Mouse (Mus musculus) spleen, adult 2 months (tissue): Measurements from ENCODE around the gene Gm19345. TPM values are rescaled to one million over a fixed set of nuclear protein-coding genes. Genes with fewer than 3 reads are reported as not detected.

Source experiments
- DNase-seq, 2 experiments: peaks; one replicate each; pipeline versions ENCODE4 v3.0.0 to v3.0.0-alpha.2; 2012 to 2021; ENCODE audit warnings: low spot score in 2 of 2, low read depth in 1 of 2
- H3K27ac ChIP-seq: fragments of 200-500 bp; 2 replicates; pipeline ENCODE4 v1.5.1; 2012; ENCODE audit warnings: low read length, inconsistent platforms; ENCODE audit not compliant: insufficient read depth
- H3K27me3 ChIP-seq: fragments of 200-500 bp; 2 replicates; pipeline ENCODE4 v1.6.1; 2012; ENCODE audit warnings: mild to moderate bottlenecking, moderate library complexity, low read length, inconsistent platforms; ENCODE audit not compliant: control insufficient read depth, insufficient read depth
- H3K36me3 ChIP-seq: fragments of 200-500 bp; 2 replicates; pipeline ENCODE4 v1.6.1; 2012; ENCODE audit warnings: mild to moderate bottlenecking, low read length, inconsistent platforms; ENCODE audit not compliant: control insufficient read depth, insufficient read depth
- H3K4me1 ChIP-seq: fragments of 200-500 bp; 2 replicates; pipeline ENCODE4 v1.6.1; 2011; ENCODE audit warnings: inconsistent platforms; ENCODE audit not compliant: control insufficient read depth, insufficient read depth, insufficient read length
- H3K4me3 ChIP-seq: fragments of 200-500 bp; 2 replicates; pipeline ENCODE4 v1.5.1; 2011; ENCODE audit warnings: mild to moderate bottlenecking, inconsistent platforms; ENCODE audit not compliant: insufficient read depth, insufficient read length; ENCODE audit errors: extremely low read depth
- CTCF ChIP-seq: fragments of 200-500 bp; IDR thresholded peaks from 2 replicates; pipeline ENCODE4 v1.5.1; 2011; ENCODE audit warnings: mild to moderate bottlenecking, inconsistent platforms; ENCODE audit not compliant: insufficient read depth, insufficient read length, insufficient replicate concordance; ENCODE audit errors: extremely low read depth
- POLR2A ChIP-seq: fragments of 200-500 bp; IDR thresholded peaks from 2 replicates; pipeline ENCODE4 v1.6.1; 2011; ENCODE audit warnings: low read depth, low read length, inconsistent platforms
- WGBS: fragments of 180-500 bp; shearing (Covaris S2); methylation state at CpG from one replicate; pipeline ENCODE4 v1.1.7; 2018; 5-methylcytosine and 5-hydroxymethylcytosine counted together
- polyA plus RNA-seq: library from polyadenylated mRNA; depleted of rRNA; stranded (reverse); fragments of >200 nt; gene quantifications from 2 replicates; pipeline ENCODE4 v1.2.3, GENCODE M21; 2012

Gm19345 gene
- polyA plus RNA-seq, 1 experiment = not detected

DNA sequence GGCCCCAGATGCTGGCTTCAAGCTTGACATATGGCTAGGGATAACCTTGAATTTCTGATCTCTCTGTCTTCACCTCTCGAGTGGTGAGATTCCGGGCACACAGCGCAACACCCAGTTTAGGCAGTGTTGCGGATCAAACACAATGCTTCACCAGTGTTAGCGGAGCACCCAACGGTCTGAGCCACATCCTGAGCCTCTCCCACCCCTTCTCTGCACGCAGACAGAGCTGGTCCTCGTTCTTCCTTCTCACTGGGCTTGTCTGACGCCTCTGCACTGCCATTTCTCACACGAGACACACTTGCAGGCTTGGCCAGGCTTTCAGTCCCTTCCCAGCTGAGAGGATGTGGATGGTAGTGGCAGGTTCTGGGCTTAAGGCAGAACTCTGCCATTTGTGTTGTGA lies 7.9 kb downstream of the Gm19345 start:
- no peaks in the 10 kb centered on the region; the same call in 1 of the 2 replicates for H3K4me1 ChIP-seq
- no peak overlapping the region for H3K4me3 ChIP-seq
- no peak for DNase-seq
- 42% methylated on average over 10 of the region's 10 CpGs for WGBS
- H3K36me3 ChIP-seq = no peaks in the 10 kb centered on the region
- no peak overlapping the region for H3K27ac ChIP-seq
- H3K27me3 ChIP-seq = no peaks in the 10 kb centered on the region
- TF ChIP-seq POLR2A = no peak
- no peak for TF ChIP-seq CTCF

DNA sequence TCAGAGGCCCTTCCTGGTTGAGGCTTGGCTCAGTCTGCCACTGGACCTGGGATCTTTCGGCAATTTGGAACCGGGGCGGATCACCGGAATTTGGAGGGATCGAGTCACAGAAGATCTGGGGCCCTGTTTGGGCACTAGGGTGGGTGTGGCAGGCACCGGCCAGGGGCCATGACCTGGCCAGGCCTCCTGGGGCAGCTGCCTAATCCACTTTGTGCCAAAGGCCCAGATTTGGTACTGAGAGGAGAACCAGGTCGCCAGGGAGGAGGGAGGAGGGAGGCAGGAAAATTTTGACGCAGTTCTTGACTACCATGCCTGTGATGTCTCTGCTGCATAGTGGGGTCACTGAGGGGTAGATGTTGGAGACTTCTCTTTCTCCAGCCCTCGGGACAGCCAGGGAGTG lies 9.4 kb downstream of the Gm19345 start, which contains the start of gene Ceacam16:
Ceacam16 (minus strand) TSS at position 101 of the 400 bp plus-strand sequence.
- Histone ChIP-seq H3K4me1 (no peaks in the 10 kb centered on the region; the same call in 1 of the 2 replicates), H3K4me3 (no peak within 1 kb of the TSS), H3K27me3 (no peaks in the 10 kb centered on the region), H3K36me3 (no peaks in the 10 kb centered on the region), H3K27ac (no peak within 1 kb of the TSS)
- TF ChIP-seq CTCF (no peak), POLR2A (no peak)
- WGBS = 91% methylated on average over 9 of the region's 9 CpGs
- DNase-seq = no peak

GRCm38 (mm10) chr7:19864241-19864640 lies 12.4 kb downstream of the Gm19345 start:
- Histone ChIP-seq H3K4me1 (no peaks in the 10 kb centered on the region; the same call in 1 of the 2 replicates), H3K4me3 (no peak overlapping the region), H3K36me3 (no peaks in the 10 kb centered on the region), H3K27me3 (no peaks in the 10 kb centered on the region), H3K27ac (no peak overlapping the region)
- TF ChIP-seq CTCF (no peak), POLR2A (no peak)
- 68% methylated on average over 2 of the region's 2 CpGs for WGBS
- DNase-seq = no peak

DNA sequence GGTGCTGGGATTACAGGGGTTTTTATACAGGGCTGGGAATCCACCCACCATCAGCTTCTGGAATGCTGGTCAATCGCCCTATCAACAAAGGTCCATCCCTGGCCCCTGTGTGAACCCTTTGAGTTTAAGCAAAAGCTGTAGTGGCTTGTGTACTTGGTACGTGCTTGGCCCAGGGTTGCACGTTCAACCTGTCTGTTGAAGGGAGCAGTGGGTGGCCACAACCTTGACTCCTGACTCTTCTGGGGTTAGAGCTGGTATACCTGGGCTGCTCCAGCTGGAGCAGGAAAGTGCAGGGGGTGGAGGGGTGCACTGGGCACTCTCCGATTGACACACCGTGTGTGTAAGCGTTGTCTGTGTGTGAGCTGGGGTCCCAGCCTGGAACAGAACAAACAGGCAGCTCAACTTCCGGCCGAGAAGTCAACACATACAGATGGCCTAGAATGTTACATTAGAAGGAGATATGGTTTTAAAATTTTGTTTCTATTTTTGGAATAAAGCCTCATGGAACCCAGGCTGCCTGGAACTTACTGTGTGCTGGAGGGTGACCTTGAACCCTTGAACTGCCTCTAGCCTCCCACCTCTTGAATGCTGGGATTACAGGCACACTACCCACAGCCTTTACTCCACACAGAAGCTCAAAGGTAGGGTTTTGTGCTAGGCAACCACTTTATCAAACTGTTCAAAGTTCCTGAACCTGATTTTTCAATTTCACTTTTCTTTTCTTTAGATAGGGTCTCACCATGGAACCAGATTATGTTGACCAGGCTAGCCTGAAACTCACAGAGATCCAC lies 13.6 kb downstream of the Gm19345 start:
- no peak for DNase-seq
- H3K27me3 ChIP-seq = no peaks in the 10 kb centered on the region
- H3K27ac ChIP-seq = no peak overlapping the region
- H3K4me3 ChIP-seq = no peak overlapping the region
- H3K36me3 ChIP-seq = no peaks in the 10 kb centered on the region
- WGBS = 87% methylated on average over 8 of the region's 8 CpGs
- TF ChIP-seq CTCF (no peak), POLR2A (no peak)
- peaks cover 5% of the 10 kb centered on the region; the same call in 1 of the 2 replicates for H3K4me1 ChIP-seq

DNA sequence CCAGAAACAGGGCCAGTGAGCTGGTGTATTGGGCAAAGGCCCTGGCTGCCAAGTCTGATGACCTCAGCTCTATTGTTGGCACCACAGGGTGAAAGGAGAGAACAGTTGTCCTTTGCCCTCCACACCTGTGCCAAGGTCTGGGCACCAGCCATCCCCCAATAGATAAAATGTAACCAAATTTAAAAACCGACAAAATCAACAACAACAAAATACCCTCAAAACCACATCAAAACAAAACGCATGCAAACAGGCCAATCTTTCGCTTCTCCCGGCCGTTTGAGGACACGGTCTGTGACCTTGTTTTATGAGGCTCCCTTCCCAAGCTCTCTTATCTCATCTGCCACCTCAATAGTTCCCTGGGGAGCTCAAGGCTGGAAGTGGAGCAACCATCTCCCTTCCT lies 14.7 kb downstream of the Gm19345 start:
- Histone ChIP-seq H3K27ac (no peak overlapping the region), H3K4me3 (no peak overlapping the region), H3K36me3 (no peaks in the 10 kb centered on the region), H3K4me1 (peaks cover 14% of the 10 kb centered on the region; the same call in 1 of the 2 replicates), H3K27me3 (no peaks in the 10 kb centered on the region)
- no peak for DNase-seq
- no peak for TF ChIP-seq POLR2A
- TF ChIP-seq CTCF = no peak
- WGBS = 74% methylated on average over 6 of the region's 6 CpGs

DNA sequence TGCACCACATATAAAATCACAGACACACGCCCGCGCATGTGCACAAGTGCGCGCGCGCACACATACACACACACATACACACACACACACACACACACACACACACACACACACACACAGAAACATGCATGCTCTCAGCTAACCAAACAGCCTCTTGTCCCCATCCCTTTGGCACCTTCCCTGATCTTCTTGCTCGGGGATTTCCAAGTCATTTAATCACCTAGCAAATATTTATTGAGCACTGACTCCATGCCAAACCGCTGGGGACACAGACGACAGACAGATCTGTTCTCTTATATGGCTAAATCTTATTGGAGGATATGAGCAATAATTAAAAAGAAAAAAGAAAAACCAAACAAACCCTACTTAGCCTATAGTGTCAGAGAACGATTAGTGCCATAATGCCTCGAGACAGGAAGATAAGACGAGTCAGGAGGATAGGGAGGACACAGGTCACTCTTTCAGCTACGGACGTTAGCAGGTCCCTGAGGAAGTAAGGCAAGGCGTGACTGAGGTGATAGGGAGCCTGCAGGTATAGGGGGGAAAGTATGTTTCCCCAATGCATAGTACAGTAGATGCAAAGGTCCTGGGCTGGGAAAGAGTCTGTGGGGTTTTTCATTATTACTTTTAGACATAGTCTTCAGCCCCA lies 16.1 kb downstream of the Gm19345 start:
- no peaks in the 10 kb centered on the region for H3K27me3 ChIP-seq
- WGBS = 93% methylated on average over 16 of the region's 16 CpGs
- TF ChIP-seq POLR2A = no peak
- no peak for TF ChIP-seq CTCF
- DNase-seq = no peak
- H3K4me3 ChIP-seq = no peak overlapping the region
- H3K4me1 ChIP-seq = peaks cover 20% of the 10 kb centered on the region; the same call in 1 of the 2 replicates
- no peaks in the 10 kb centered on the region for H3K36me3 ChIP-seq
- no peak overlapping the region for H3K27ac ChIP-seq
